Mouse (Mus musculus) natural killer cell, adult 2 months (primary cell): ENCODE results near the gene Gm15093.
"Not testable (repeated sequence)": the region's sequence is repeated elsewhere in the genome, so short reads cannot be mapped to it uniquely, and the experiment has no call there.

ENCODE experiments used
- DNase-seq, 2 experiments: peaks; one replicate each; pipeline ENCODE4 v3.0.0; 2022; ENCODE audit warnings: low spot score in 2 of 2

Gm15093 gene

GRCm38 (mm10) chrX:149272077-149272476 is at the start of gene Gm15093:
Gene Gm15093, plus strand, starts transcription at chrX:149272377.
- DNase-seq: not testable (repeated sequence)
